Mouse (Mus musculus): ENCODE measurements at regions not wholly inside any gene's neighbourhood (a gene's known extent, or its start where the extent isn't known, plus 50 kb on each side); places are given as distances from the start of the nearest gene placed in this dataset.

- TF ChIP-seq GATA1 (IDR thresholded peaks at IDR 0.05; ENCODE audit: borderline replicate concordance, low read length), result no peak
- TF ChIP-seq FLI1 (IDR thresholded peaks at IDR 0.05; ENCODE audit: low read length), result no peak
Observed at GRCm38 (mm10) chr1:138909654-138910053, 53.0 kb upstream of the 2310009B15Rik start.

All from megakaryocyte, embryonic 14.5 days (primary cell).